Mouse (Mus musculus) CD4-positive, CD25-positive, alpha-beta regulatory T cell, adult 2 months (primary cell): Measurements from ENCODE around the gene Asb7.

Experiments
- DNase-seq: peaks from one replicate; pipeline ENCODE4 v3.0.0-alpha.2; 2012; ENCODE audit warnings: low read depth, low spot score

The Asb7 gene

DNA sequence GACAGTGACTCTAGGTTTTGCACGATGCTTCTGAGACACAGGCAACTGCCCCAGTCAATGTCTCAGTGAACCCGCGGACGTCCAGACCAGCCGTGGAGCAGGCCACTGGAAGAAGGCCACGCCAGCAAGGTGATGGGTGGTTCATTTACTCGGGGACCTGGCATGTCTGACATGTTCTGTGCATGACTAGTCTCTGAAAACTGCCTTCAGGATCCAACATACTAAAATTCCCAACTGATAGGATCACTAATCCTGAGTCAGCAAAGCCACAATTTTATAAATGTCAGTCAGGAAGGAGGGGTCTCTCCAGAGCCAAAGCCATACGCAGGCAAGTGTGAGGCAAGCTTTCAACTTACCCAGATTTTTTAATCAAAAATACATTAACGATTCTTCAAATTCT, 35.8 kb downstream of the Asb7 start:
- DNase-seq = no peak

DNA sequence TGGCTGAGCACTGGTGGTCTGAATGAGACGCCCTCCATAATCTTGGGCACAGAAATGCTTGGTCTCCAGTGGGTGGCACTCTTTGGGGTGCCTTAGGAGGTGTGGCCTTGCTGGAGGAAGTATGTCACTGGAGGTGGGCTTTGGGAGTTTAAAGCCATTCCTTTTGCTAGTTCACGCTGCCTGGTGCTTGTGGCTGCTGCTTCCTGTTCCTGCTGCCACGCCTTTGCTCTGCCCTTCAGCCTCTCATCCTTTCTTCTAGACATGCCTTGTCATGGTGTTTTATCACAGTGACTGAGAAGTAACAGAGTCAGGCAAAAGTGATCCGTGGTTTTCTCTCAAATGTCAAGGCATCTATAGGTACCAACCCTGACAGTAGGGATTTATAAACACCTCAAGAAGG, 37.2 kb downstream of the Asb7 start:
- DNase-seq = peak; percentile 34

DNA sequence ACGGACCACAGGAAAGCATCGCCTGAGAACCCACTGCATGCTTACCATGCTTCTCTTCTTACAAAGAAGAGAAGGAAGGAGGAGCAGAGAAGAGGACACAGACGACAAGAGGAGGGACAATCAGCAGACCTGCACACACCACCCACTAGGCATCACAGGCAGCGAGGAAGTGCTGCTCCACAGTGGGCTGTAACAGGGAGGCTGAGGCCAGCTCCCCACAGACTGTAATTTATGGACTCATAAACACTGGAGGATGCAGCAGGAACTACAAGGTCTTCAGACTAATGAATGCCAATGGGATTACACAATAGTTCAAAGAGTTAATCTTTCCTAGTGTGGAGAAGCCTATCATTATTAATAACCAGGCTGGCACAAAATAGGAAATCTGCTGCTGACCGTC, 38.5 kb downstream of the Asb7 start:
- no peak for DNase-seq

DNA sequence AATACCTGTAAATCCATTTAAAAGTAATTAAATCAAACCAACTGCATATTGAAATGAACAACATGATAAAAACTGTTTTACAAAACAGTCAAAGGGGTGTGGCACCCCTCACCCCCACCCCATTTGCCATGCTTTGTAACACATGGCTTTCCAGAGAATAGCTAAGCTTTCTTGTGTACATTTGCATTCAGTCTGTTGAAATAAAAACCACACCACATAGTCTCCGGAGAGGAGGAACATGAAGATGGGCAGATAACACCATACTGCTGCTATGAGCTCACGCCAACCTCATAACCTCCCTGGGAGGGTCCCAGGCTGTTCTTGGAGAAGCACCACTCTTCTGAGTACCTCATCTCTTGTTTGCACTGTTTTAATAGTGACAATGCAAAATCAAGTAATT, 40.2 kb downstream of the Asb7 start:
- DNase-seq = no peak

DNA sequence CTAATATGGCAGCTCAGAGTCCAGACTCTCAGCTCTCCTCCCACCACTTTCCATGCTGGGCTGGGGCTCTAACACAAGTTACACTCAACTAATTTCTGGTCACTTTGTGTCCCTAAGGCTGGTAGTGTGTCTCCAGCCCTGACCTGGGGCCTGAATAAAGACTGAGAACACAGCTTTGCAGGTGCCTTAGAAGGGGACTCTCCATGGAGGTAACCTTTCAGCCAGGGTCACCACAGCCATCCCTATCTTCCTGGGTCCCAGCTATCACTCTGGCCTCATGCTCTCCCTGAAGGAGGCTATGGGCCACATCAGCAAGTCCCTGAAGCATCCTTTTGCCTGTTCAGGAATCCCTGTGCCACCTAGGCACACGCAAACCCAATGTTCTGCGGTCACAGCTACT, 43.7 kb downstream of the Asb7 start:
- DNase-seq = no peak

DNA sequence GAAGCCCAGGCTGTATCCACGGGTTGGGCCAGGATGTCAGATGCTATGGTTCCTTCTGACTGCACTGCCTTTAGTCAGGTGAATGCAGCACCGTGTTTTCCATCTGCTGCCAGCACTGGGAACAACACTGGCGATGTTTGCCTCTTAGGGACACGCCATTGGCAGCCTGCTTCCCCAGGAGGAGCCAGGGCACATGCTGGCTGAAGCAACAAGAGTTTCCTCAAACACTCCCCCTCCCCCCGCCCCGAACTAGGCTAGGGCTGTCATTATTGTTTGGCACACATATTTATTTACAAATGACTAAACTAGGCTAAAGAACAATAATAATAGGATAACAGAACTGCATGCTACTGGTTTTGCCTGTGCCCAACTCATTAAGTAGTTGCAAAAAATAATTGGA, 56.0 kb downstream of the Asb7 start:
- no peak for DNase-seq

DNA sequence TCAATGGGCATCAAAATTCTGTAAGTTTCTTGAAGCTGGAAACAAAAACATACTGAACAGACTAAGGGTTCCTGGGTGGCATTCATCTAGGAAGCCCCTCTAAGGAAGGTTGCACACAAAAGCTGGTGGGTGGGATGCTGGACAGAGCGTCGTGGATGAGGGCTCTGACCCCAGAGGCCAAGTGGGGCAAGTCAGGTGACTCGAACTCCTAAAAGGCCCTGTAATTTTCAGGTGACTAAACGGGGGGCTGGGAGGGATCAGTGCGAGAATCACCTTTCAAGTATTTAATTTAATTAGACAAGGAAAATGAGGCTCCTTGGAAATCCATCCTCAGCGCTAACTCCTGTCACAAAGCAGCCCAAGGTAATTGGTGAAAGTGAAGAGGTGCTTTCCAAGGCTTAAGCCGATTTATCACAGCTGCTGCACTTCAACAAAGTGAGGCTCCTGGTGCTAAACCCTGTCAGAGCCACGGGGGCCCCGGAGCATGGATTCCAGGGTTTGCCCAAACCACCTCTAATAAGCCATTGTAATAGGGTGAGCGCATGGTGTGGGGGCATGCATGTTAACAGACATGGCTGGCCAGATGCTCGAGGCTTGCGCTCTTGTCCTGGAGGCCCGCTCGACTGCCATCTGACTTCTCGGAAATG, 59.1 kb downstream of the Asb7 start:
- DNase-seq = no peak

DNA sequence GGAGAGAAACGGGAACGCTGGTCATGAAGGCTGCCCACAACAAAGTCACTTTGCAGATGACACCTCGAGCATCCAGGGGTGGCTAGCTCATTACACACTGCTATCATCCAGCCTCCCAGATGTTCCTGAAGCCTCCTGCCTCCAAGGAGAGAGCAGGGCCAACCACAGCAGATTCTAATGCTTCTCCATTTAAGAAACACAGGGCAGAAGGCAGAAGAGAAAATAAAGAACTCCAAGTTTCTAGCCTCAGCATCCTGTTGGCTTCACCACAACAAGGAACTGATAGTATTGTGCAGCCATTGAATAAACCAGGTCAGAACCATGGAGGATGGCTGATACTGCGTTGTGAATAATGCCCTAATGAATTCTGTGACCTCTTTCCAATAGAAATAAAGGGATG, 60.0 kb downstream of the Asb7 start:
- no peak for DNase-seq

DNA sequence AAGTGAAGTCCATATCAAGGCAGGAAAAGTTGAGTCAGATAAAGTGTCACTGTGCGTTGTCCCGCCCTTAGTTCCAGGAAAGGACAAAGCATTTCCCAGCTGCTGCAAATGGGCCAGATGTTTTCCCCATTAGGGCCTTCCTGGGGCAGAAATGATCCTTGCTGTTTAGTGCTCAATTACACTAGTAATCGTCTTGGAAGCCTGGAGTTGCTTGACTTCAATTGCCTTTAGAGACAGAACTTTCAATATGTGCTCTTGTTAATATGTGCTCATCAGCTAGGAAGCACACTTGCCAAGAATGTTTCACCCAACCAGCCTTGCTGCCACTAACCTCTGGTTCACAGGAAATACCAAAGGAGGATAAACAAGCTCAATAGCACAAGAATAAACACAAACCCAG, 66.0 kb downstream of the Asb7 start:
- DNase-seq = no peak

DNA sequence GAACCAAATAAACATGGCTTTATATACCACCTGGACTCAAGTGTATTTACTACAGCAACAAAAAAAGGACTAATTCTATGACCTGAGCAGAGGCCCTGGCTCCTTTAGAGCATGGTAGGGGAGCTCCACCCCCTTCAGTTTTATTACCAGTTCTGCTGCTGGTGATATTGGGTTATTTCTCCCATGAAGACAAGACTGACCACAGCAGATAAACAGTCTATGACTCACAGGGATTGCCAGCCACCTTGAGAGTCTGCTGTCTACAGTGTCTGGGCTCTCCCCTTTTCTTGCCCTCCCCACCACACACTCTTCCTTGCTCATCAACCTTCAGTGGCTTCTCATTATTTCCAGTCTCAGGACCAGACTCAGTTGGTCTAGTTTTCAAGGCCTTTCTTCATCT, 87.5 kb downstream of the Asb7 start:
- DNase-seq = no peak

DNA sequence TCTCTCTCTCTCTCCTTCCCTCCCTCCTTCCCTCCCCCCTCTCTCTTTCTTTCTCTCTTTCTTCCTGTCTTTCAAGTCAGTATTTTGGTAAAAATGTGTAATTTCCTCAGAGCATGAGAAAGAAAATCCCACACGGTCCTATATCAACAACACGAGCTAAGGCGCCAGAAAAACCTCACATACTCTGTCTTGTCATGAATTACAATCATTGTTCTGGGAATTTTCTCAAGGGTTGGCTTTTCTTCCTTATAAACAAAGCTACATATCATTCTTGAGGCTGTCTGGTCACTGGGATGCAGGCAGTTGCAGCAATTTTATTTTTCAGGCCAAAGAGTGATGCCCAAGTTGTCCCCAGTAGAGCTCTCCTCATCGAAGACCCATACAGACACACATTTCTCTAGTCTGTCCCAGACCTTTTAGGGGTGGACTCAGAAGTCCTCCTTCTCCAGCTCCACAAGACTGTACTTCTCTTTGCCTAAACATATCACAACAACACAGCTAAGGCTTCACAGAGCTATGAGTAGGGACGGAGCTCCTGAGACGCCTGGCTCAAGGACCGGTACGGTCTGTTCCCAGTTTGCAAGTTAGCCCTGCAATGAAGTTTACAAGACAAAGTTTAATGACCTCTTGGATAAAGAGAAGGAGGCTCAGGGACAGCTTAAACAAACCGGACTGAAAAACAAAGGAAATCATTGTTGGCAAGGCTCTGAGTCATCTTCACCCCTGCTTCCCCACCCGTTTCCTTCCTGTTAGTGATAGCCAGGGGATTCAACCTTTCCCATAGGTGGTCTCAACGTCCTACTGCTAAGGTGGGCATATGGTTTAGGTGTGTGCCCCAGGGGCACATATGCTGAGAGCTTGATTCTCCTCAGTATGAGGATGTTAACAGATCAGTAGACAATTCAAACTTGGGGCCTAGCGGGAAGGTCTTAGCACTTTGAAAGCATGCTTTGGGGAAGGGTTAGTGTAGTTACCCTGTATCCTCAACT, 88.5 kb downstream of the Asb7 start:
- DNase-seq = no peak

DNA sequence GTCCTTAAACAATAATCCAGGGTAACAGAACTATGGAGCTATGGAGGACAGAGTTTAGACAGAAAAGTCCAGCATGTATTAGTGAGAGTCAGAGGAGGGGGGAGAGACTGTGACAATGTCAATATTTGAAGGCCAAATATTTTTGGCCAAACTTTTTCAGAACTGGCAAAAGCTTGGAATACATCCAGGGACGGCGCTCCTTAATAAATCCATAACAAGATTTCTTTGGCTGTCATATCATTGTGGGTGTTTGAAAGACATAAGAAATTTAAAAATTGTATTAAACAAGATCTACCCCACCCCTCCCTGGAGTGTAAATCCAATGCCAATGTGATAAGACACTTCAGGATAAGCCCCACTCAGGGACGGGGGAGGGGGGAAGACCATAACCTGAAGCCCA, 89.3 kb downstream of the Asb7 start:
- DNase-seq = no peak

DNA sequence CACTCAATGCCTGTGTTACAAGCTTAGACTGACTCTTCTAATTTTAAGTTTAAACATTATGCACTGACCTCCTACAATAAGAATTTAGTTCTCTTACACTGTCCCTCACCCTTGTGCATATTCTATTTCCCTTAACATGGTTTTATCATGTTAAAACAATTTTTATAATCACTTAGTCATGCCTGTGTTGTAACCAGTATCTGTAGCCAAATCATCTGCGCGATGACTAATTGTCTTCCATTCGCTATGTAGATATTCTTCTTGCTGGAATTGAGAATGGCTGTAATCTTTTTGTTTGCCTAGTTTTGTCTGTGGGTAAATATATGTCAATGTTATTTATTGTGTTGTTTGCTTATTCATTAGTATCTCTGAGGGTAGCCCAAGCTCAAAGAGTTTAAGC, 91.5 kb downstream of the Asb7 start:
- DNase-seq = no peak
